Comparison of ENCODE assay signal across 11 mouse cellular contexts in the genomic region with DNA sequence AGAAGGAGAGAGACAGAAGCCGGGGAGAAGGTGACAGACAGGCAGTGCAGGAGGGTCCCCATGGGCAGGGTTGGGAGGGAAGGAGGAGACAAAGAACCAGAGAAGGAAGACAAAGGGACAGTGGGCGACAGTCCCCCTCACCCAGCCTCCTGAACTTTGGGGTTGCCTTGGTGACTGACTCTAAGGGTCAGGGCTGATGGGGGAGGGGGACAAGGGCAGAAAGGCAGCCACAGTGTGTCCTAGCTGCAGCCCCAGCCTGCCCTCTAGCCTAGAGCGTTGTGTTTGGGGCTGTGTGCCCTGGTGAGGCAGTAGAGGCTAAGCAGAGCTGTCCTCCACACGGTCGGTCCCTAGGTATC. TPM values are rescaled to one million over a fixed set of nuclear protein-coding genes. Genes with fewer than 3 reads are reported as not detected.
DNase-seq lines count a peak whose midpoint lies in the region; ATAC-seq and TF ChIP-seq lines count a peak whose summit lies in the region.
"Had no signal": no experiment of that assay in that cellular context is flagged by ENCODE, and none has a peak within 500 bp of the region (broad histone marks: within the 10 kb centered on the region; RNA-seq: fewer than 3 reads in every experiment).

No protein-coding gene starts in this region.

- peaks cover 31% of the 10 kb centered on the region for H3K36me3 ChIP-seq in embryonic facial prominence, embryonic 12.5 days
- H3K36me3 ChIP-seq in hindbrain, postnatal 0 days (ENCODE audit: insufficient read depth, low read length) = peaks cover 17% of the 10 kb centered on the region; the same call in 1 of the 2 replicates
- H3K36me3 ChIP-seq: liver, embryonic 15.5 days had no signal

- TF ChIP-seq POLR2A in cerebellum, adult 2 months (IDR thresholded peaks at IDR 0.05; ENCODE audit: borderline replicate concordance, insufficient read depth, low read length) = no peak

- TF ChIP-seq CTCF in cerebellum, adult 2 months (IDR thresholded peaks at IDR 0.05; ENCODE audit: borderline replicate concordance, insufficient read depth, low read depth, low read length) = no peak
- TF ChIP-seq CTCF in hindbrain, postnatal 0 days (IDR thresholded peaks at IDR 0.05; ENCODE audit: low read depth) = peak; percentile 9; the same call in 1 of the 2 replicates

- H3K27me3 ChIP-seq in cerebellum, adult 2 months (ENCODE audit: control insufficient read depth, insufficient read depth, low read length) = no peaks in the 10 kb centered on the region
- H3K27me3 ChIP-seq in embryonic facial prominence, embryonic 12.5 days = peaks cover 9% of the 10 kb centered on the region; the same call in 1 of the 2 replicates
- H3K27me3 ChIP-seq in hindbrain, postnatal 0 days (ENCODE audit: insufficient read depth, low read length) = no peaks in the 10 kb centered on the region
- H3K27me3 ChIP-seq: Patski had no signal

- H3K9ac ChIP-seq in embryonic facial prominence, embryonic 12.5 days = 0 out of 2 replicates have a peak overlapping the region, but pooled peaks have one; percentile 29
- peak overlapping the region; percentile 47 for H3K9ac ChIP-seq in hindbrain, postnatal 0 days (replicated peaks; ENCODE audit: low read length)
- H3K9ac ChIP-seq: liver, embryonic 15.5 days had no signal

- no peak for ATAC-seq in embryonic facial prominence, embryonic 12.5 days (ENCODE audit: insufficient number of reproducible peaks, insufficient read depth, low FRiP score, low TSS enrichment)
- ATAC-seq in hindbrain, postnatal 0 days = peak; percentile 11; the same call in 1 of the 2 replicates
- ATAC-seq in monocyte, adult 5-6 weeks (replicated peaks; ENCODE audit: insufficient number of reproducible peaks, low FRiP score, low TSS enrichment, poor library complexity, severe bottlenecking) = no peak
- ATAC-seq: inflammation-experienced regulatory T-cells, adult 6 months had no signal

- peak overlapping the region; percentile 12 for H3K4me3 ChIP-seq in cerebellum, adult 2 months (replicated peaks; ENCODE audit: insufficient read depth, low read depth, low read length)
- peak overlapping the region; percentile 13; the same call in 1 of the 2 replicates for H3K4me3 ChIP-seq in embryonic facial prominence, embryonic 12.5 days
- H3K4me3 ChIP-seq in hindbrain, postnatal 0 days (ENCODE audit: low read length) = peak overlapping the region; percentile 27
- H3K4me3 ChIP-seq: liver, embryonic 15.5 days had no signal

- WGBS in cerebellum, adult 2 months = 28% methylated on average over 5 of the region's 5 CpGs
- 23% methylated on average over 5 of the region's 5 CpGs for WGBS in embryonic facial prominence, embryonic 12.5 days
- WGBS in hindbrain, postnatal 0 days = 4% methylated on average over 5 of the region's 5 CpGs

- H3K4me2 ChIP-seq in embryonic facial prominence, embryonic 12.5 days (replicated peaks) = peak overlapping the region; percentile 33
- H3K4me2 ChIP-seq in hindbrain, postnatal 0 days (ENCODE audit: low read depth, low read length) = peak overlapping the region; percentile 62
- H3K4me2 ChIP-seq: liver, embryonic 15.5 days had no signal

- H3K9me3 ChIP-seq in embryonic facial prominence, embryonic 12.5 days = peaks cover 13% of the 10 kb centered on the region
- no peaks in the 10 kb centered on the region for H3K9me3 ChIP-seq in hindbrain, postnatal 0 days (ENCODE audit: low read length)

- peaks cover 66% of the 10 kb centered on the region for H3K4me1 ChIP-seq in cerebellum, adult 2 months (ENCODE audit: control insufficient read depth, insufficient read depth, low read length)
- peaks cover 36% of the 10 kb centered on the region for H3K4me1 ChIP-seq in embryonic facial prominence, embryonic 12.5 days
- H3K4me1 ChIP-seq in hindbrain, postnatal 0 days (ENCODE audit: insufficient read depth, low read length) = peaks cover 46% of the 10 kb centered on the region

- H3K27ac ChIP-seq in cerebellum, adult 2 months (ENCODE audit: insufficient read depth, low read length) = 0 out of 2 replicates have a peak overlapping the region, but pooled peaks have one; percentile 23
- peak overlapping the region; percentile 75 for H3K27ac ChIP-seq in embryonic facial prominence, embryonic 12.5 days
- peak overlapping the region; percentile 89 for H3K27ac ChIP-seq in hindbrain, postnatal 0 days
- H3K27ac ChIP-seq: liver, embryonic 15.5 days had no signal

- no peak for DNase-seq in cerebellum, adult 2 months
- no peak for DNase-seq in cerebellum, adult 11 months
- DNase-seq in hindbrain, postnatal 0 days (ENCODE audit: low spot score) = no peak
- DNase-seq in neural tube, embryonic 10.5 days (ENCODE audit: extremely low spot score, low spot score) = peak; percentile 67
- no peak for DNase-seq in urinary bladder, postnatal 25 days (ENCODE audit: low spot score)
- no peak for DNase-seq in urinary bladder, adult 2 months (ENCODE audit: low spot score)

RNA-seq across cellular contexts. Expression of a gene that starts 5.0 kb away (rescaled TPM):
- 57.4 and 58.2 TPM in 2 replicates for polyA plus RNA-seq in cerebellum, adult 2 months (2012; rRNA removed)
- polyA plus RNA-seq in embryonic facial prominence, embryonic 12.5 days (2016; fragmentation: Nextera tagmentation; extraction: Ambion mirVana) = 9.5 and 11.0 TPM in 2 replicates
- total RNA-seq in hindbrain, postnatal 0 days (2014; rRNA removed) = 94.8 and 95.3 TPM in 2 replicates
- polyA plus RNA-seq in hindbrain, postnatal 0 days (2015; fragmentation: Nextera tagmentation; extraction: Ambion mirVana) = 28.1 and 30.6 TPM in 2 replicates
- 0.11 to 1.8 TPM (median 0.19 TPM) in 3 replicates for total RNA-seq in monocyte, adult 5-6 weeks (2017)
- 4.6 and 7.2 TPM in 2 replicates for polyA plus RNA-seq in urinary bladder, adult 2 months (2012; rRNA removed)

RNA-seq across cellular contexts. Expression of a gene that starts 26.7 kb away (rescaled TPM):
- polyA plus RNA-seq in cerebellum, adult 2 months (2012; rRNA removed) = 0.21 and 0.28 TPM in 2 replicates
- polyA plus RNA-seq in embryonic facial prominence, embryonic 12.5 days (2016; fragmentation: Nextera tagmentation; extraction: Ambion mirVana) = 73.4 and 78.1 TPM in 2 replicates
- total RNA-seq in hindbrain, postnatal 0 days (2014; rRNA removed) = 11.0 and 15.0 TPM in 2 replicates
- 8.4 and 11.0 TPM in 2 replicates for polyA plus RNA-seq in hindbrain, postnatal 0 days (2015; fragmentation: Nextera tagmentation; extraction: Ambion mirVana)
- 0.68 to 1.4 TPM (median 0.86 TPM) in 3 replicates for total RNA-seq in monocyte, adult 5-6 weeks (2017)
- 4.0 and 4.4 TPM in 2 replicates for polyA plus RNA-seq in urinary bladder, adult 2 months (2012; rRNA removed)

RNA-seq across cellular contexts. Expression of a gene that starts 34.7 kb away (rescaled TPM):
- 214 and 228 TPM in 2 replicates for polyA plus RNA-seq in cerebellum, adult 2 months (2012; rRNA removed)
- polyA plus RNA-seq in embryonic facial prominence, embryonic 12.5 days (2016; fragmentation: Nextera tagmentation; extraction: Ambion mirVana) = 125 and 127 TPM in 2 replicates
- 122 and 137 TPM in 2 replicates for total RNA-seq in hindbrain, postnatal 0 days (2014; rRNA removed)
- 214 and 223 TPM in 2 replicates for polyA plus RNA-seq in hindbrain, postnatal 0 days (2015; fragmentation: Nextera tagmentation; extraction: Ambion mirVana)
- 120 to 326 TPM (median 130 TPM) in 3 replicates for total RNA-seq in monocyte, adult 5-6 weeks (2017)
- polyA plus RNA-seq in urinary bladder, adult 2 months (2012; rRNA removed) = 64.1 and 86.7 TPM in 2 replicates

RNA-seq across cellular contexts. Expression of a gene that starts 45.6 kb away (rescaled TPM):
- 0.16 TPM in 1 of 2 replicates, not detected in the other for polyA plus RNA-seq in cerebellum, adult 2 months (2012; rRNA removed)
- polyA plus RNA-seq in embryonic facial prominence, embryonic 12.5 days (2016; fragmentation: Nextera tagmentation; extraction: Ambion mirVana) = 0.13 and 0.18 TPM in 2 replicates
- total RNA-seq in hindbrain, postnatal 0 days (2014; rRNA removed) = 0.36 TPM in 1 of 2 replicates, not detected in the other
- polyA plus RNA-seq in hindbrain, postnatal 0 days (2015; fragmentation: Nextera tagmentation; extraction: Ambion mirVana) = 0.11 and 0.19 TPM in 2 replicates
- not detected in 3 replicates for total RNA-seq in monocyte, adult 5-6 weeks (2017)
- polyA plus RNA-seq in urinary bladder, adult 2 months (2012; rRNA removed) = not detected in 2 replicates
- polyA plus RNA-seq: inflammation-experienced regulatory T-cells, adult 6 months; Patski had no signal

Comparison
In these comparisons a context has a peak if more than half of its experiments do, and no peak if none do; other contexts are left out.
1. H3K27ac ChIP-seq: peak in every context shown above with its lines; median percentile 89 in hindbrain, postnatal 0 days; 75 in embryonic facial prominence, embryonic 12.5 days; 23 in cerebellum, adult 2 months.